Mouse (Mus musculus) duodenum, adult 2 months (tissue): ENCODE measurements around the gene Rsph3a. TPM values are rescaled to one million over a fixed set of nuclear protein-coding genes. Genes with fewer than 3 reads are reported as not detected.

ENCODE experiments used
- polyA plus RNA-seq: library from polyadenylated mRNA; depleted of rRNA; stranded (reverse); fragments of >200 nt; gene quantifications from 2 replicates; pipeline ENCODE4 v1.2.3, GENCODE M21; 2012; ENCODE audit warnings: low replicate concordance; rRNA removed

Rsph3a gene
- 137 and 179 TPM in 2 replicates for polyA plus RNA-seq

DNA sequence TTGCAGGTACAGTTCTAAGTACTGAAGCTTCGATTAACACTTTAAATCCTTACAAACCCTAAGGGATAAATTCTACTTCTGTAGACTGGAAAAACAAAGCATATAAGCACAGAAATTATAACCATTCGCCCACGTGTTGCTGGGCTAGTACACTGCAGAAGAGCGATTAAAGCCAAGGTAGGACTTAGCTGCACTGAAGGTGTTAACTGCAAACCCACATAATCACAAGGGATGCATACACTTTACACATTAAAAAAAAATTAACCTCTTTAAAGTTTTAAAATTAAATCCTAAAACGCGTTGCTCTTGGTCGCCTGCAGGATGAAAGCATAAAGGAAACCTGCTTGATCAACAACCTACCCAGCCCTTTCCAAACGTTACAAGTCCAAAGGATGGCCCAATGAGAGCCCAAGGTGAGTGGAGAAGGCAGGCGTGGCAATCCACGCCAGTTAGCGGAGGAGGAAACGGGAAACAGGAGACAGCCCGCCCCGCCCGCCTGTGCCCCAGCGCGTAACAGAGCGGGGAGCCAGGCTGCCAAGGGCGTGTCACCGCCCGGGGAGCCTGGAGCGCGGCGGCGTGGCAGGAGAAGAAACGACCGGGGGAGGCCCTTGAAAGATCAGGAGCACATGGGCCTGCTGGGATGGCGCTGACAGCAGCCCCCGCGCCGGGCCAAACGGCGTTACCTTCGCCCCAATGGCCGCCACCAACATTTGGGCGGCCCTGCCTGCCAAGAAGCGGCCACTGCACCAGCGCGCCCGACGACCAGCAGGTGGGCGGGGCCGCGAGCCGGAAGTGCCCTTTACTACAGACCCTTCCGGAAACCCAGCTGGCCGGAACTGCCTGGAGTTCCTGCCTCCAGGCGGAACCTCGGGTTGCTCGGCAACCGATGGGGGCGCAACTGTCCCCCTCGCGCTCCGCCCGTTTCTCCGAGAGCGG is at the start of gene Rsph3a:
Gene Rsph3a (plus strand): TSS at position 498 of the 936 bp plus-strand sequence.

DNA sequence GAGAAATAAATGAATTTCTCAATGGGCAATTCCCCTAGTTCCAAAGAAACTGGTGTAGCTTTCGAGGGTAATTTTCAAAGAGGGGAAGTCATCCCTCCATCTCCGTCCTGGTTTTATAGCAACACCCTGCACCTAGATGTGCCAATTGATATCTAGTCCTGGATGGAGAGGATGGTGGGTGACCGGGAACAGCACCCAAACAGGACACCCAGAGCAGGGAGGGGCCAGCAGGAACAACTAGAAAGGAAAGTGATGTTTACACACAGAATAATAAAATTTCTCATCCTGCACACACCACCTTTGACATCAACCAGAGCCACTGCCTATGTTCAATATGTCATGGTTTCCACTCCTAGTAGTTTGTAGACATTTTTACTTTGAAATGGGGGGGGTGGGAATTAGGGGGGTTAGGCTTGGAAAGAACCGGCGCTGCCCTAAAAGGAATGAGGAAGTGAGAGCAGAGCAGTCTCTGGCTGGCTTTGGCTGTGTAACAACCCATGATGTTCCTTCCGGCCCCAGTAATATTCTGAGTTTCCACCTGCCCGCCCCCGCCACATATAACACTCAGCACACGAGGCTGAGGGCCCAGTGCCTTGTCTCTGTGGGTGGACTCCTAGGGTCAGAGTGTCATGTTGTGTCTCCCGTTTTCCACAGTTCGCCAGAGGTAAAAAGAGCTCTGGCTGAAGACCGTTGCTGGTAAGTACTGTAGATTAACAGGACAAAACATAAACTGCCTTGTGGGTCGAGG is 19.8 kb upstream of the Rsph3a start, which contains the start of gene Tagap:
Gene Tagap (plus strand): TSS at position 588 of the 748 bp plus-strand sequence.

Other genes with a start within 250 kb of the Rsph3a start
- gene Fndc1, start 118.3 kb upstream of the Rsph3a start, polyA plus RNA-seq: 4.6 and 12.6 TPM in 2 replicates
- gene Tagap, start 19.6 kb upstream of the Rsph3a start, polyA plus RNA-seq: 0.16 and 0.60 TPM in 2 replicates
- 2.6 and 3.6 TPM in 2 replicates for gene Gm49673, start 202.2 kb downstream of the Rsph3a start, polyA plus RNA-seq
- 27.6 and 52.0 TPM in 2 replicates for gene Rnaset2a, start 202.5 kb downstream of the Rsph3a start, polyA plus RNA-seq
- gene Fgfr1op, start 219.9 kb downstream of the Rsph3a start, polyA plus RNA-seq: 0.14 and 0.18 TPM in 2 replicates